Mouse (Mus musculus) hindbrain, embryonic 15.5 days (tissue): ENCODE data around the gene Abhd14a. TPM values are rescaled to one million over a fixed set of nuclear protein-coding genes. Genes with fewer than 3 reads are reported as not detected.

Experiments used
- ATAC-seq: fragments of 200-750 bp; cut with Nextera tagmentation; 2 replicates; pipeline ENCODE4 v1.8.0; 2017; ENCODE audit warnings: low read depth, moderate number of reproducible peaks, moderate TSS enrichment; ENCODE audit not compliant: low FRiP score
- H3K27ac ChIP-seq: fragments of 300-500 bp; sonication (generic); replicated peaks from 2 replicates; pipeline ENCODE4 v1.5.1; 2015; ENCODE audit warnings: mild to moderate bottlenecking, inconsistent platforms
- H3K27me3 ChIP-seq: fragments of 300-500 bp; sonication (generic); 2 replicates; pipeline ENCODE4 v1.6.1; 2015; ENCODE audit warnings: control low read depth, inconsistent platforms
- H3K36me3 ChIP-seq: fragments of 300-500 bp; sonication (generic); 2 replicates; pipeline ENCODE4 v1.6.1; 2015; ENCODE audit warnings: control low read depth, inconsistent platforms
- H3K4me1 ChIP-seq: fragments of 300-500 bp; sonication (generic); replicated peaks from 2 replicates; pipeline ENCODE4 v1.6.1; 2015; ENCODE audit warnings: control low read depth, inconsistent platforms
- H3K4me2 ChIP-seq: fragments of 300-500 bp; sonication (generic); 2 replicates; pipeline ENCODE4 v1.6.1; 2015; ENCODE audit warnings: moderate library complexity, mild to moderate bottlenecking, inconsistent platforms
- H3K4me3 ChIP-seq: fragments of 300-500 bp; sonication (generic); 2 replicates; pipeline ENCODE4 v1.5.1; 2015; ENCODE audit warnings: mild to moderate bottlenecking, inconsistent platforms
- H3K9ac ChIP-seq: fragments of 300-500 bp; sonication (generic); 2 replicates; pipeline ENCODE4 v1.6.1; 2015; ENCODE audit warnings: inconsistent platforms
- H3K9me3 ChIP-seq: fragments of 300-500 bp; sonication (generic); 2 replicates; pipeline ENCODE4 v1.6.1; 2016; ENCODE audit warnings: control low read depth, inconsistent platforms
- WGBS: fragments of 180-500 bp; shearing (Covaris S2); methylation state at CpG from one replicate; pipeline ENCODE4 v1.1.7; 2015; 5-methylcytosine and 5-hydroxymethylcytosine counted together
- polyA plus RNA-seq: library from polyadenylated mRNA; unstranded; fragments of >200 nt; fragmentation: Nextera tagmentation; extraction: Ambion mirVana; gene quantifications from 2 replicates; pipeline ENCODE4 v1.2.1, GENCODE M21; 2015

The Abhd14a gene
- polyA plus RNA-seq, 1 experiment from 2014 or later, result 80.7 TPM

GRCm38 (mm10) chr9:106417841-106418625 is 29.4 kb downstream of the Abhd14a start:
- H3K4me1 ChIP-seq, result peaks cover 34% of the 10 kb centered on the region
- H3K9me3 ChIP-seq, result no peaks in the 10 kb centered on the region
- peak overlapping the region; percentile 51 for H3K9ac ChIP-seq
- H3K27ac ChIP-seq, result peak overlapping the region; percentile 55
- H3K36me3 ChIP-seq, result no peaks in the 10 kb centered on the region
- peak overlapping the region; percentile 31 for H3K4me3 ChIP-seq
- WGBS, result 16% methylated on average over 29 of the region's 29 CpGs
- H3K27me3 ChIP-seq, result peaks cover 7% of the 10 kb centered on the region; the same call in 1 of the 2 replicates
- peak overlapping the region; percentile 80 for H3K4me2 ChIP-seq
- peak; percentile 77 for ATAC-seq

- Histone ChIP-seq H3K4me2 (no peak overlapping the region), H3K36me3 (no peaks in the 10 kb centered on the region), H3K27me3 (peaks cover 7% of the 10 kb centered on the region; the same call in 1 of the 2 replicates), H3K9me3 (no peaks in the 10 kb centered on the region), H3K4me1 (peaks cover 32% of the 10 kb centered on the region), H3K4me3 (no peak overlapping the region), H3K9ac (no peak overlapping the region), H3K27ac (no peak overlapping the region)
- ATAC-seq, result no peak
- 88% methylated on average over 6 of the region's 6 CpGs for WGBS
These were observed 30.7 kb downstream of the Abhd14a start for GRCm38 (mm10) chr9:106416826-106417225.

GRCm38 (mm10) chr9:106413606-106414005 is 33.9 kb downstream of the Abhd14a start:
- Histone ChIP-seq H3K27me3 (no peaks in the 10 kb centered on the region), H3K4me3 (no peak overlapping the region), H3K9ac (no peak overlapping the region), H3K9me3 (no peaks in the 10 kb centered on the region), H3K4me1 (peaks cover 15% of the 10 kb centered on the region), H3K36me3 (no peaks in the 10 kb centered on the region), H3K27ac (no peak overlapping the region), H3K4me2 (no peak overlapping the region)
- 87% methylated on average over 5 of the region's 5 CpGs for WGBS
- ATAC-seq, result no peak

GRCm38 (mm10) chr9:106412210-106412609 is 35.3 kb downstream of the Abhd14a start:
- no peak overlapping the region for H3K4me2 ChIP-seq
- H3K27me3 ChIP-seq, result no peaks in the 10 kb centered on the region
- H3K4me1 ChIP-seq, result peaks cover under 1% of the 10 kb centered on the region; the same call in 1 of the 2 replicates
- no peak for ATAC-seq
- 79% methylated on average over 3 of the region's 3 CpGs for WGBS
- no peak overlapping the region for H3K9ac ChIP-seq
- H3K4me3 ChIP-seq, result no peak overlapping the region
- no peaks in the 10 kb centered on the region for H3K36me3 ChIP-seq
- H3K9me3 ChIP-seq, result no peaks in the 10 kb centered on the region
- H3K27ac ChIP-seq, result no peak overlapping the region

GRCm38 (mm10) chr9:106411729-106412128 is 35.7 kb downstream of the Abhd14a start:
- H3K36me3 ChIP-seq, result no peaks in the 10 kb centered on the region
- no peak for ATAC-seq
- WGBS, result 81% methylated on average over 6 of the region's 6 CpGs
- no peak overlapping the region for H3K4me3 ChIP-seq
- H3K9ac ChIP-seq, result no peak overlapping the region
- no peak overlapping the region for H3K4me2 ChIP-seq
- no peak overlapping the region for H3K27ac ChIP-seq
- H3K27me3 ChIP-seq, result no peaks in the 10 kb centered on the region
- H3K4me1 ChIP-seq, result 0 out of 2 replicates have a peak, but pooled peaks cover under 1% of the 10 kb centered on the region
- no peaks in the 10 kb centered on the region for H3K9me3 ChIP-seq

- no peak overlapping the region for H3K9ac ChIP-seq
- H3K36me3 ChIP-seq, result no peaks in the 10 kb centered on the region
- H3K4me2 ChIP-seq, result no peak overlapping the region
- no peaks in the 10 kb centered on the region for H3K9me3 ChIP-seq
- H3K27ac ChIP-seq, result no peak overlapping the region
- H3K4me1 ChIP-seq, result 0 out of 2 replicates have a peak, but pooled peaks cover 5% of the 10 kb centered on the region
- ATAC-seq, result no peak
- no peaks in the 10 kb centered on the region for H3K27me3 ChIP-seq
- H3K4me3 ChIP-seq, result no peak overlapping the region
- WGBS, result 79% methylated on average over 9 of the region's 9 CpGs
These were observed 36.3 kb downstream of the Abhd14a start for GRCm38 (mm10) chr9:106411091-106411594.

GRCm38 (mm10) chr9:106410086-106410650 is 37.3 kb downstream of the Abhd14a start:
- Histone ChIP-seq H3K27ac (no peak overlapping the region), H3K36me3 (no peaks in the 10 kb centered on the region), H3K4me2 (no peak overlapping the region), H3K9ac (no peak overlapping the region), H3K9me3 (no peaks in the 10 kb centered on the region), H3K4me1 (0 out of 2 replicates have a peak, but pooled peaks cover 5% of the 10 kb centered on the region), H3K4me3 (no peak overlapping the region), H3K27me3 (no peaks in the 10 kb centered on the region)
- no peak for ATAC-seq
- WGBS, result 62% methylated on average over 2 of the region's 2 CpGs

GRCm38 (mm10) chr9:106409096-106409495 is 38.4 kb downstream of the Abhd14a start:
- no peaks in the 10 kb centered on the region for H3K36me3 ChIP-seq
- 0 out of 2 replicates have a peak, but pooled peaks cover 5% of the 10 kb centered on the region for H3K4me1 ChIP-seq
- no peak overlapping the region for H3K27ac ChIP-seq
- H3K4me2 ChIP-seq, result no peak overlapping the region
- 98% methylated on average over 4 of the region's 4 CpGs for WGBS
- no peak for ATAC-seq
- no peak overlapping the region for H3K9ac ChIP-seq
- H3K9me3 ChIP-seq, result no peaks in the 10 kb centered on the region
- H3K27me3 ChIP-seq, result no peaks in the 10 kb centered on the region
- no peak overlapping the region for H3K4me3 ChIP-seq

- H3K9me3 ChIP-seq, result no peaks in the 10 kb centered on the region
- H3K36me3 ChIP-seq, result no peaks in the 10 kb centered on the region
- H3K27me3 ChIP-seq, result no peaks in the 10 kb centered on the region
- H3K4me1 ChIP-seq, result 0 out of 2 replicates have a peak, but pooled peaks cover 8% of the 10 kb centered on the region
- H3K27ac ChIP-seq, result no peak overlapping the region
- no peak overlapping the region for H3K9ac ChIP-seq
- no peak overlapping the region for H3K4me2 ChIP-seq
- no peak overlapping the region for H3K4me3 ChIP-seq
- no peak for ATAC-seq
- 58% methylated on average over 8 of the region's 8 CpGs for WGBS
These were observed 40.9 kb downstream of the Abhd14a start for GRCm38 (mm10) chr9:106406443-106407078.

GRCm38 (mm10) chr9:106405275-106405674 is 42.2 kb downstream of the Abhd14a start:
- Histone ChIP-seq H3K27ac (no peak overlapping the region), H3K9ac (no peak overlapping the region), H3K4me3 (no peak overlapping the region), H3K9me3 (no peaks in the 10 kb centered on the region), H3K36me3 (no peaks in the 10 kb centered on the region), H3K4me1 (0 out of 2 replicates have a peak, but pooled peaks cover 8% of the 10 kb centered on the region), H3K27me3 (no peaks in the 10 kb centered on the region), H3K4me2 (no peak overlapping the region)
- ATAC-seq, result no peak
- WGBS, result 47% methylated on average over 6 of the region's 6 CpGs

GRCm38 (mm10) chr9:106402607-106403375 is 44.7 kb downstream of the Abhd14a start:
- Histone ChIP-seq H3K27me3 (no peaks in the 10 kb centered on the region), H3K4me2 (no peak overlapping the region), H3K27ac (no peak overlapping the region), H3K9me3 (no peaks in the 10 kb centered on the region), H3K4me3 (no peak overlapping the region), H3K9ac (no peak overlapping the region), H3K4me1 (0 out of 2 replicates have a peak, but pooled peaks cover 8% of the 10 kb centered on the region), H3K36me3 (no peaks in the 10 kb centered on the region)
- 83% methylated on average over 16 of the region's 16 CpGs for WGBS
- ATAC-seq, result no peak
